Mouse (Mus musculus) right cerebral cortex, postnatal 14 days (tissue): ENCODE data around the gene Cdv3.

Experiments
- DNase-seq: peaks from one replicate; pipeline ENCODE4 v3.0.0; 2022

Gene Cdv3

DNA sequence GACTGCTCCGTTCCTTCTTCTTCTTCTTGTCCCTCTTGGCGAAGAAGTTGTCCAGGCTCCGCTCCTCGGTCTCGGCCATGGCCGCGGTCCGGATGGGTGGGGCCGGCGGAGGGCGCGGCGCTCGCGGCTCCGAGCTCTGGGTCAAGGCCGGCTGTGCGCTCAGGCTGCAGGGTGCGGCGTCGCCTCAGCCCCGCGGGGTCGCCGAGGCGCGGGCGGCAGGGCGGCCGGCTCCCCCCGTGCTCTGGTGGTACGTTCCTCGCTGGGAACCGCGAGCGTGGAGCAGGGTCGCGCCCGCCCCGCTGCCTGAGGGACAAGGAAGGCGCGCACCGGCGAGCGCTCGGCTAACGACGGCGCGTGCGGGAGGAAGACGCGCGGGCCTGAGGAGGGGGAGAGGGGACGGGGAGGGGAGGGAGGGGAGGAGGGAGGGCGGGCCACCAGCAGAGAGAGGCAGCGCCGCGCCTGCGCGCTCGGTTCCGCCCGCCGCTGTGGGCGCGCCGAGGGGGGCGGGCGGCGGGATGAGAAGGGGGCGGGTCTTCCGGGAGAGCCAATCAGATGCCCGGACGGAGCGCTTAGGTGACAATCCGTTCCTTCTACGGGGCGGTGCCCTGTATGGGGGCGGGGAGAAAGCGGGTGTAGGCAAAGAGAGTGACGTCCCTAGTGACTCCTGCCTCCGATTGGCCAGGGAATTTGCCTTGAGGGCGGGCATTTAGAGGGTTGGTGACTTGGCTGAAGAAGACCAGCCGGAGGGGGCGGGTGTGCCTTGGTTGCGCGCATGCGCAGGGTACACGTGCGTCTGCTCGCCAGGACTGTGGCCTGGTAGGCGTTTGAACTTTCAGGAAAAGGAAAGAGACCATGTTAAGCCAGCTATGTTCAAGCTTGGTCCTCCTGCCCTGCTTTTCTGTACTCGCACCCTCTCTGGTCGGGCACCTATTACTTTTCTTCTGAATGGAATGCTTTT is at the start of gene Cdv3:
Gene Cdv3 (minus strand): TSS at position 551 of the 958 bp plus-strand sequence.
- peak; percentile 98 for DNase-seq

DNA sequence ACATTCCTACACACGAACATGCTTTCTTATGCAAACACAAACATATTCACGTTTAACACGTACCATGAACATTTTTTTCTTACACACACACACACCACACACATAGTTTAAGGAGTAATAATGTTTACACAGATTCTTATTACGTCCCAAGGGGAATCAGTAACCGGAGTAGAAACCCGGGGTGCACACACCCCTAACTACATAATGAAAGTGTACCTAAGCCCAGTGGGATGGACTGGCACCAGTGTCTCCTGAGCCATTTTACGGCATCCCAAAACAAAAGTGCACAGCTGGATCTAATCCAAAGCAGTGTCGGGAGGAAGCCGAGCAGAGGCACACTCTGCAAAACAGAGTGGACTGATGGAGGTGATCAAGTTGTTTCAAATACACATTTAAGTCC is 47.8 kb upstream of the Cdv3 start:
- no peak for DNase-seq

DNA sequence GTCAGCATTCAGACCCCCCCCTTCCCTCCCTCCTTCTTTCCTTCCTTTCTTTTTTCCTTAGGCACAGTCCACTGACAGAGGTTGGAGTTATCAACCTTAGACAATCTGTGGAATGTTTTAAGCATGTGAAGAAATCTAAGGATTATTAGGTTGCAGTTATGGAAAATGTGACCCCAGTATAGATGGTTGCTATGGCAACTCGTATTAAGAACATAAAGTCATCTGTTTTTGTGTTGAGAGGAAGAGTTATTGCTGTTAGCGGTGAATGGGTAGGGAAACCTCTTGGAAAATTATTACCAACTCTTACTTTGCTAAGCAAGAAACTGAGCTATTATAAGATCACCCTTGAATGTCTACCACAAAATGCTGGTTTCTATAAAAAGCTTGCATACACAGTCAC is 43.5 kb upstream of the Cdv3 start:
- DNase-seq, result no peak

DNA sequence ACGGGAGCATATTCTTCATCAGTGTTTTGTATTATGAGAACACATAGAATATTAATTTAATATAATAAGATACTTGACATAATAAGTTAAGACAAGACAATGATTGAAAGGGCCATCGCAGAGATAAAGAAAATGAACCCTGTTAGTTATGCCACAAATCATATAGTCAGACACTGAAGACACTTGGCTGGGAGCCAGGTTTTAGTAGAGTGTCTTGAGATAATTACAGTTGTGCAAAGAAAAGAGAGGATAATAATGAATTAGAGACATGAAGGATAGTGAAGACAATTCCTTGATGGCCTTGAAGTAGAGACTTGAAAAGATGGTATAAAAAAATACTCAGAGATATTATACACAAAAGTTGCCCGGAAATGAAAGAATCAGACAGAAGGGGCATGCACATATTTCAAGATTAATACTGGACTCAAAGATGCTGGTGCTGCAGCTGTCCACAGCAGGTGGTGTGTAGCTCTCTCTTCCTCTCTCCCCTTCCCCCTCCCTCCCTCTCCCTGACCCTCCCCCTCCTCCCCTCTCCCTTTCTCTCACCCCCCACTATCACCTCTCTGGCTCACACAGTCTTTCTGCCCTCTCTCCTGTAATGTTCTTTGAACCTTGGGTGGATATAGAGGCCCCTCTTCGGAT is 42.6 kb upstream of the Cdv3 start:
- no peak for DNase-seq

DNA sequence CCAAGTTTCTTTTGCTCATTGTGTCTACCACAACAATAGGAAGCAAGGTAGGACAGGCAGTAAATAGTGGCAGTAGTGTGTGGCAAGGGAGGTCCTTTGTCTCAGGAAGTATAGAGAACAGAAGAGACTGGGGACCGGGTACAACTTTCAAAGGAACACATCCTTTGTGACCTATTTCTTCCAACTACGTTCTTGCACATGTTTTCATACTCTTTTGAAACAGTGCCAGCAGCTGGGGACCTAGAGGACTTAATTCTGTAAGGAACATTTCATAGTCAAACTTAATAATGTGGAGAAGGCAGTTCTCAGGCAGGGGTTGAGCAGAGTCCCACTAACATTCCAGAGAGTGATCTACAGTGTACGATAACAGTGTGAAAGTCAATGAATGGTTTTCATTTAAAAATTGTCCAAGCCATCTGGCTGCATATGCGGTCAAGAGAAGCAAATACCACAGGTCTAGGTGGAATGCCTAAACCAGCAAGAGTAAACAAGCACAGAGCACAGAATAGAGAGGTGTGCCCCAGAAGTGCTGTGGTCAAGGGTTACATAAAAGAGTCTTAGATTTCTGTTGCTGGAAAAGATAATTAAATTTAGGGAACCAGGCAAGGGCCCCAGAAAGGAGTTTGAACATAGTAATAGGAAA is 37.8 kb upstream of the Cdv3 start:
- no peak for DNase-seq

DNA sequence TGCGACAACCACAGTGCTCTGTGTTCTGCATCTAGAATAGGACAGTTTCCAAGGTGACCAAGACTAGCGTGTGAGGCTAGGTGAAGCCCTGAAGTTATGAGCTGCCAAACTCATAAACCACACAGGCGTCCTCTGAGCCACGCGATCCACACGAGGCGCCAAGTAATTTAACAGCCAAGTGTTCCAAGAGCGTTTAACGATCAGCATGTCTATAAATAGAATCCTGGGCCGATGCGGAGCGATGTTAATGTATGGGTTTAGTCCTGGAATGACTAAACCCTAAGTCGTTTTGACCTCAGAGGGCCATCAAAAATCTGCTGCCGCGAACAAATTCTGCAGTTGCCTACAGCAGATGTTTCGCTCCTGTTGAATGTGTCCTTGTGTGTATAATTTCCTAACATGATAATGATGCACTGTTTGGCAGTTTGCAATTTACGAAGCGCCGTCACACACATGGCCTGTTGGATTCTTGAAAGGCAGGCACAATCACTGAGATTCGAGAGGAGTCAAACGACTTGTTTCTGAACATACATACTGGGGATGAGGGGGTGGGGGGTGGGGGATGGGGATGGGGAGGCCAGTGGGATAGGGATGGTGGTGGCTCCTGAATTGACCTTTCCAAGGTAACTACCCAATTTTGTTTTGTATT is 33.0 kb upstream of the Cdv3 start:
- no peak for DNase-seq

DNA sequence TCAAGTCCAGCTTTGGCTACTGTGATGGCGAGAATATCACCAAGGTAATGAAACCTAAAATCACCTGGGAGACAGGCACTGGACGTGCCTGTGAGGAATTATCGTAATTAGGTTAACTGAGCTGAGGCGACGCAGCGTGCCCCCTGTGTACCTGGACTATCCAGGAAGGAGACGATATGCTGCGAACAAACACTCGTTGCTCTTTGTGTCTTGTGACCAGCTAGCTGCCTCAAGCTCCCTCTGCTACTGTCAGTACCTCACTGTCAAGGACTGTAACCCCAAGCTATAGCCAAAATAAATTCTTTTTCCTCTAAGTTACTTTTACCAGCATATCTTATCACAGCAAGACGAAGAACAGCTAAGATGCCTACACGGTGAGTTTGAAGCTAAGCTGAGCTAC is 27.6 kb upstream of the Cdv3 start:
- no peak for DNase-seq

DNA sequence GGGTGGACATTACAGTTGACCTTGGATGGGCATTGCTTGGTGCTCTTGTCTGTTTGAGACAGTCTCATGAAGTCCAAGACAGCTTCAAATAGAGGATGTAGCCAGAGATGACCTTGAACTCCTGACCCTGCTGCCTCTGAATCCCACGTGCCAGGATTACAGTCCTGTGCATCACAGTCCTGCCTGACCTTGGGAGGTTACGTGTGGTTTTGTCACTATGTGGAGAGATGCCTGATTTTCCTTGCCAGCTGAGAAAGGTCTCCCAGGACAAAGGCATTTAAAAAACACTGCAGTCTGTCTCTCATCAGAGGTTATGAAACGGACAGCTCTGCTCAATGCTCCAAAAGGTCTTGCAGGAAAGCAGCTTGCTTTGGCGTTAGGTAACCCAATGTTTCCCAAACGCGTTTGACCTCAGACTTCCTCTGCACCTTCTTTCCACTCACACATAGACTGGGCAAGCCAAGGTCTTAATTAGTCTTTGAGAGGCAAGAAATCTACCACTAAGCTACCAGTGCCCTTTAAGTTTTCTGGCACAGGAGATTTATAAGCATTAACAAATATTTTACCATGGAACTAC is 26.2 kb upstream of the Cdv3 start:
- DNase-seq, result no peak

DNA sequence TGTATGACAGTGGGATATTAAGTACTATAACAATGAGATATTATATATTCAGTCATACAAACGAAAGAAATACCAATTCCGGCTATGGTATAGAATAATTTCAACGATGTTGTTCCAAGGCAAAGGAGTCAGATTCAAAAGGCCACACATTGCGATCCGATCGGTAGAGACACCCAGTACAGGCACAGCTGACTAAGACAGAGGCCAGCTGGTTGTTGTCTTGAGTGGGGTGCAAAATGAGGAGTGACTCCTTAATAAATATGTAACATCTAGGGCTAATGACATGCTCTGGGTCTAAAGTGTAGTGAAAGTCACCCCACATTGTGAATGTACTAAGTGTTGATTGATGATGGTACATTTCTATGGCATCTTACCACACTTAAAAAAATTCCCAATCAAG is 23.6 kb upstream of the Cdv3 start:
- no peak for DNase-seq

DNA sequence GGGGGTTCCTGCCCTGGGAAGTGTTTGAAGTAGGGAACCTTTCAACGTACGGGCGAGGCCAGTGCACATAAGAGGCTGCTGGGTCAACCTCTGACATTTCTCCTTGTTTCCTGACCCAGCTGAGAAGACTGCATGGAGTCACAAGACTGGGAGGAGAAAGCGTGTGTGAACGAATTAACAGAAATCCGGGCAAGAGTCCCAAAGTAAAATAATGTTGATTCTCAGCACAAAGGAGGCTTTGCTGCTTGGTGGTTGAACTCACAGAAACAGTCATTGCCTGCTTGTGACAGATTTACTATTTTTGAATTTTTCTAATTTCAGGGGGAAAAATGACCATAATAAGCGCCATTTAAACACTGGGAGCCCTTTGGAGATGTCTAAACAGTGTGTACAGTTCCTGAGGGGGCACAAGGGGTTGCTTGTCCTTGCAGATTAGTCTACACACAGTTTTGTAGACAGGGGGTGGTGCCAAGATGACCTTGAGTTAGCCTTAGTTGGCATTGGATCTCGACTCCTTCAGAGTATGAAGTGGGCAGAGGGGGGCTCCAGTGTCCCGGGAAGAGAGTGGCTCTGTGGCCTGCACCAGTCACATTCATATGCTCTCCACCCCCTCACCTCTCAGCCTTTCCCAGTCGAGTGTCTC is 21.5 kb upstream of the Cdv3 start:
- DNase-seq, result no peak

DNA sequence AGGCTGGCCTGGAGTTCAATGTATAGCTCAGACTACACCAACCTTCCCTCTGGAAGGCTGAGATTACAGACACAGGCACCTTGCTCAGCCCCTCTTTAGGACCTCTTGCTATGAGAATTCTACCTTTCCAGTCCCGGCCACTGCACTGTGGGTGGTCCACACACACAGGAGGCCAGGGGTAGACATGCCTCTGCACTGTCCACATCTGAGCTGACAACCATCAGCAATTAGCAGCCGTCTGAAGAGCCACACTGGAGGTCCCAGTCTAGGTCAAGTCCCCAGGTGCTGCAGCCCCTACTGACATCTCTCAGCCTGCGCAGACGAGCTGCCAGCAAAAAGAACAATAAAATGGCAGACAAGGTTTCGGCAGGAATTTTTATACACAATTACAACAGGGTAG is 20.9 kb upstream of the Cdv3 start:
- no peak for DNase-seq

DNA sequence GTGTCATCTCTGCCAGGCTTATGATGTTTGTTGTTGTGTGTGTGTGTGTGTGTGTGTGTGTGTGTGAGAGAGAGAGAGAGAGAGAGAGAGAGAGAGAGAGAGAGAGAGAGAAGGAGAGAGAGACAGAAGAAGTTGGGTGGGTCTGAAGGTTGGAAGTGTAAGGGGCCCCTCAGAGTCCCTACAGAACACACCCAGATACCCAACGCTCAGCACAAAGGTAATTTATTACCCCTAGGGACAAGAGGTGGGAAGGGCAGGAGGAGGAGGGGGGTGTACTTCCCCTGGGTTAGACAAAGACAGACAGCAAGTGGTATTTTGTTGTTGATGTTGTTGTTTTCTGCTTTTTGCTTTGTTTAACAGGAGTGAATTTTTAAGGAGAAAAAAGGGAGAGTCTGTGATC is 20.0 kb upstream of the Cdv3 start:
- no peak for DNase-seq

DNA sequence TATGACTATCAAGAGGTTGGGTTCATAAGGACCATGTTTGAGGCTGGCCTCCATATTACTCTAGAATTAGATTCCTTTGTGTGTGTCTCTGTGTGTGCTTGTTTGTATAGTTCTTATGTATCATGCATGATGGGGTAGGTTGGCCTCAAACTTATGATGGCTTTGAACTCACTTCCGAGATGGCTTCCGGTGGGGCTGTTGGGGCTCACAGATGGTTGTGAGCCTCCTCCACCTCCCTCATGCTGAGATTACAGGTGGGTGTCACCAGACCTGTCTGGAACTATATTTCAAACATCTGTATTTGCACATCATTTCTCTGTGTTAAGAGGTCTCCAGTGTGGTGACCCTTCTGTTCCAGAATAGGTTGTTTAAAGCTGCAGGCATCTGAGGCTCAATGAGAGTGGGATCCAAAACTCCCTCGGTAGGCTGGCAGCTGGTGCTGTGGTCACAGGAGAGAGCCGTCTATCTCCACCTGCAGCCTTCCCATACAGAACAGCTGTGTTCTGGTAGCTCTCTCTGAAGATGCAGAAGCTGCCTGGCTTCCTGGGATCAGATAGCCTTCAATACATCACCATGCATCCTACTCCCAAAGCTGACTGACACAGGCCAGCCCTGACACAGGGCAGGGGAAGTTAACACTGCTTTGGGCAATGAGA is 18.6 kb upstream of the Cdv3 start:
- DNase-seq, result no peak

DNA sequence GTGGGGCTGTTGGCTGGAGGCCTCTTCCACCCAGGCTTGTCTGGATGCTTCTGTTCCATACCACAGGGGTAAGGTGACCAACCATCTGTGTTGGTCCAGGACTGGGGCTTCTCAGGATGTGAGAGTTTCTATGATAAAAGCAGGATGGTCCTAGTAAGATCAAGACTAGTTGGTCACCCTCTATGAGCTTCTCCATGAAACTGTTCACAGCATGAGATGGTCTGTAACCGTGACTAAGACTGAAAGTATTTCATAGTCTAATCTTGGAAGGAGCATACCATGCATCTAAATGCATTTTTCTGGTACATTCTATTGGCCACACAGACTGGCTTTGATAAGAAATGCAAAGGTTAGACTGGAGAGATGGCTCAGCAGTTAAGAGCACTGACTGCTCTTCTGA is 17.9 kb upstream of the Cdv3 start:
- no peak for DNase-seq

DNA sequence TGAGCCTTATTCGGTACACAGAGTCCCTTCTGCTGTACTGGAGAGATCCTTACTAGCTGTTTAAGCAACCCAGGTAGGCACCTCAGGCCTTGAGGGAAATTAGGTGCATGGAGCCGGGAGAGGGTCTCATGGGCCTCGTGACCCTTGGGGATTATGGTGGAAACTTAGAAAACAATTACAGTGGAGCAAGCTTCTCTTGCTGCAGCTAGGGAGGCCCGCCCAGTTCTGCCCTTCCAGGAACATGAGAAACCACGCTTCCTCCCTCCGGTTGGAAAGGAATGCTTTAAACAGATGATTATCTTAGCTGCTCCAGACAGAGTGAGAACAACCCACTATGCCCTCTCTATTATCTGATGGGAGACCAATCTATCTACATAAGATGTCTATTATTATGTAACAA is 17.3 kb upstream of the Cdv3 start:
- no peak for DNase-seq

DNA sequence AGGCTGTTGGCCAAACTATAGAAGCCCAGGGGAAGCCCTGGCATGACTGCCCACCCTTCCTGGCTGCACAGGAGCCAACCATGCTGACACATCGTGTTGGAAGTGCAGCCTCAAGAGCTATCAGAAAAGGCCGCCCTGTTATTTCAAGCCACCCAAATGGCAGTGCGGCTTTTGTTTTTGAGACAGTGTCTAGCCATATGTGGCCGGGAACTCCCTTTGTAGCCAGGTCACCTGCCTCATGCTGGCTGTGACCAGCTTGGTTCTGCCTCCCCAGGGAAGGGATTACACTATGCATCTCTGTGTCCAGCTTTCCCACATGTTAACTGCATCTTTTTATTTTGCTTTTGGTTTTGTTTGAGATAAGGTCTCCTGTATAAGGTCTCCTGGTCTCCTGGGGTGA is 14.9 kb upstream of the Cdv3 start:
- DNase-seq, result no peak

DNA sequence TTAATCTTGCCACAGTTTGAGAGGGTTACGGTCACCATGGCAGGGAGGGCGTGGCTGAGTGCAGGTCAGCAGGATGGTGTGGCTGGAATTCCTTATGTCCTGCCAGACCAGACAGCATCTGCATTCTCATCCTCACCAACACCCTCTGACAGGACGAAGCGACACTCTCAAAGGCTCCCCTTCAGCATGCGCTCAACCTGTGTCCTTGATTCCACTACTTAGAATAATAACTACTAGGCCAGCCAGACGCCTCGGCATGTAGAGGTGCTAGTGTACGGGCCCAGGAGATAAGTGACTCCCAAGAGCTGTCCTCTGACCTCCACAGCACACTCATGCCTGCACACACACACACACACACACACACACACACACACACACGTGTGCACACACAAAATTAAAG is 13.6 kb upstream of the Cdv3 start:
- no peak for DNase-seq

DNA sequence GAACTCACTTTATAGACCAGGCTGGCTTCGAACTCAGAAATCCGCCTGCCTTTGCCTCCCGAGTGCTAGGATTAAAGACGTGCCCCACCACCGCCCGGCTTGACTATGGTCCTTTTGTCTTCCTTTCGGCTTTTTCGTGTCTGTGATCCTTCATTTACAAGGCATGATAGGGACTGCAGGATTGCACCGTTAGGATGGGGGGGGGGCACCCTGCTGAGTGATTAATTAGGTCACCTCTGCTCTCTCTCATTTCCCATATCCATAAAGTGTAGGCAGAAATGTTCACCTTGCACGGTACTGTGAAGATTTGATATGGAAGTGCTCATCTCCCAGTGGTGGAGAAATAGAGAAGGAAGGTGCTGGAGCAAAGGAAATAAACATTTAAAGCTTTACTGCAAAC is 13.0 kb upstream of the Cdv3 start:
- DNase-seq, result no peak

DNA sequence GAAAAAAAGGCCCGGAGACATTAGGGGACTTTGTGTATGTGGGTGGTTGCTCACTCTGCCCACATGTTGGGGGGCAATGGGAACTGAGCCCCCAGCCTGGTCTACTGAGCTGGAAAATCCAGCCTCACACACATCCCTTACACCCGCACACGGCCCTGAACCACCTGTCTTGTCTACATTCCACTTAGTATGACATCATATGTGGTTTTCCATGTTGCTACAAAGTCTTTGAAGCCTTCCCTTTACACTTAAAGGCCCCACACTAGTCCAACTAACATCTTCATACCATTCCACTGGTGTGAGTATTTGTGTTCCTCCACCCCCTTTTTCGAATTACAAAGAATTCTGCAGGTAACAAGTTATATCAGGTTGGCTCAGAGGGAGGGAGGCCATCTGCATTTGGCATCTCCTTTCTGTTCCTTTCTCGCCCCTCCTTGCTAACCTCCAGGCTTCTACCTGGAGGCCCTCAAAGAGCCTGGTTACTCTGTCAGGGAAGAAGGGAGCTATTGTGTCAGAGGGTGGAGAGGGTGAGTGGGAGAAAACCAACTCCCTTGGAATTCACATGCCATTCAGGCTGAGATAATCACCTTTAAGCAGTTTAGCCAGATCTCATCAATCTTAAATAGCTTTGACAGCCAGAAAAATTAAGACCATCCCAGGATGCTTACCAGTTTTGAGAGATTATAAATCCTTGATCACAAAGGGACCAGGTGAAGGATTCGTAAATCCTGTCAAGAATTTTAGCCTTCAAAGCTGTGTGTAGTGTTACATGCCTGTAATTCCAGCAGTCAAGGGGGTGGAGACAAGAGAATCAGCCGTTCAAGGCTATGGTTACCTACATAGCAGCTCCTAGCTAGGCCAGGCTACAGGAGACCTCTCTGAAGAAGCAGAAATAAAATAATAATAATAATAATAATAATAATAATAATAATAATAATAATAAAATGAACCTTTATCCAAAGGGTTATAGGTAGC is 11.0 kb upstream of the Cdv3 start:
- no peak for DNase-seq

DNA sequence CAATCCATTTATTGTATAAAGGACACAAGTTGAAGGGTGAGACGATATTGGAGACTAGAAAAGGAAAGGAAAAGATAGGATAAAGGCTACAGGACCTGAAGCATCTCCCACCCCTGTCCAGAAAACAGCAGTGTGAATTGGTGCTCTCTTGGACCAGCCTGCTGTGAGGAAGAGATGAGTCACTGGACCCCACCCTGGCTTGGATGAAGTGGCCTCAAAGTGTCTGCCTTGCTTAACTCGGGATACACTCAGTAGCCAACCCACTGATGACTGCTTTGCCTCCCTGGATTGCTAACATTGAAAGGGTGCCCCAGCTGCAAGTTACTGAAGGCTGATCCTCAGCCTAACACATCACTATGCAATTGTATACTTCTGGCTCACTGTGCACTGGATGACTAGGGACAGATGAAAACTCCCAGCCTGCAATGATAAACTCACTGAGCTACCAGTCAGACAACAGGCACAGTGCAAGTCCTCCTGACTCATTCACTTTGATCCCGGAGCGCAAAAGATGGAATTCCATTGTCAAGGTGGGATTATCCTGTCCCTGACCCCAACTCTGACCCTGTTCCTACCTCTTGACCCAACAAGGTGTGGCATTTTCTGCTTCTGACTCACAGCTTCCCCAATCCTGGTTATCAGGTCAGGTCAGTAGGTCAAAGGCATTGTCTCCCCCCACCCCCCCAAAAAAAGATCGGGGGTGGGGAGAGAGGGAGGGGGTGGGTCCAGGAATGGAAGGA is 6.8 kb upstream of the Cdv3 start:
- no peak for DNase-seq
